Mouse (Mus musculus) CH12.LX (cell line): ENCODE results near the gene Recql5. TPM values are rescaled to one million over a fixed set of nuclear protein-coding genes. Genes with fewer than 3 reads are reported as not detected.

Experiments used
- DNase-seq: peaks from one replicate; pipeline ENCODE4 v3.0.0-alpha.2; 2013; ENCODE audit errors: extremely low read depth
- H3K27ac ChIP-seq: 2 replicates; pipeline ENCODE4 v1.5.1; 2012; ENCODE audit warnings: low read depth, mild to moderate bottlenecking, control low read depth, moderate library complexity; ENCODE audit not compliant: insufficient read depth
- H3K27me3 ChIP-seq: replicated peaks from 2 replicates; pipeline ENCODE3; 2012; ENCODE audit warnings: inconsistent platforms
- H3K36me3 ChIP-seq, 2 experiments: replicated peaks in 1 of 2; 2 replicates each; pipeline versions ENCODE3 to v1.6.1; 2012; ENCODE audit warnings: inconsistent platforms in 1 of 2, low read length in 1 of 2, mild to moderate bottlenecking in 1 of 2, mixed read lengths in 1 of 2, moderate library complexity in 1 of 2; ENCODE audit not compliant: control insufficient read depth in 1 of 2, insufficient read depth in 1 of 2
- H3K4me1 ChIP-seq, 2 experiments: 2 replicates each; pipeline ENCODE4 v1.6.1; 2012; ENCODE audit warnings: inconsistent platforms in 1 of 2, moderate library complexity in 1 of 2; ENCODE audit not compliant: insufficient read depth in 2 of 2, control insufficient read depth in 1 of 2
- H3K4me2 ChIP-seq: 2 replicates; pipeline ENCODE4 v1.6.1; 2012; ENCODE audit warnings: low read depth, mild to moderate bottlenecking, control low read depth; ENCODE audit not compliant: poor library complexity, insufficient read depth, severe bottlenecking
- H3K4me3 ChIP-seq, 3 experiments: fragments of 150-350 bp in 1 of 3; sonication (generic) in 1 of 3; replicated peaks in 1 of 3; 2 replicates each; pipeline versions ENCODE3 to v1.5.1; 2011 to 2012; ENCODE audit warnings: low read depth in 2 of 3, low read length in 2 of 3, mild to moderate bottlenecking in 2 of 3, moderate library complexity in 2 of 3, control low read depth in 1 of 3, improper control_type of control experiment in 1 of 3, inconsistent platforms in 1 of 3, mixed read lengths in 1 of 3; ENCODE audit not compliant: poor library complexity in 1 of 3
- H3K79me2 ChIP-seq: replicated peaks from 2 replicates; pipeline ENCODE4 v1.6.1; 2012; ENCODE audit warnings: mild to moderate bottlenecking, moderate library complexity; ENCODE audit not compliant: control insufficient read depth, poor library complexity, insufficient read depth, severe bottlenecking; ENCODE audit errors: extremely low read depth
- H3K9ac ChIP-seq: 2 replicates; pipeline ENCODE4 v1.6.1; 2012; ENCODE audit warnings: low read depth, mild to moderate bottlenecking, control low read depth, moderate library complexity; ENCODE audit not compliant: insufficient read depth
- H3K9me3 ChIP-seq: replicated peaks from 2 replicates; pipeline ENCODE3; 2012; ENCODE audit warnings: low read length, inconsistent platforms, mixed read lengths
- BHLHE40 ChIP-seq: IDR thresholded peaks from 2 replicates; pipeline ENCODE4 v1.6.1; 2011; ENCODE audit warnings: mild to moderate bottlenecking, low read depth, low read length, improper control_type of control experiment
- CHD1 ChIP-seq: IDR thresholded peaks from 2 replicates; pipeline ENCODE4 v1.6.1; 2012; ENCODE audit warnings: low read depth, low read length, improper control_type of control experiment, inconsistent platforms
- CTCF ChIP-seq, 2 experiments: IDR thresholded peaks in 1 of 2; conservative IDR thresholded peaks in 1 of 2; 2 replicates each; pipeline ENCODE4 v1.5.1; 2011 to 2012; ENCODE audit warnings: low read depth in 2 of 2, low read length in 2 of 2, improper control_type of control experiment in 1 of 2, inconsistent platforms in 1 of 2, mild to moderate bottlenecking in 1 of 2, moderate library complexity in 1 of 2
- ELF1 ChIP-seq: IDR thresholded peaks from 2 replicates; pipeline ENCODE4 v1.6.1; 2014; ENCODE audit warnings: low read depth, mild to moderate bottlenecking, inconsistent platforms, low read length, improper control_type of control experiment
- ETS1 ChIP-seq: conservative IDR thresholded peaks from 2 replicates; pipeline ENCODE4 v1.6.1; 2012; ENCODE audit warnings: low read depth, mild to moderate bottlenecking, inconsistent platforms, low read length, improper control_type of control experiment, moderate library complexity
- GABPA ChIP-seq: IDR thresholded peaks from 2 replicates; pipeline ENCODE4 v1.6.1; 2012; ENCODE audit warnings: low read depth, low read length, improper control_type of control experiment, inconsistent platforms; ENCODE audit not compliant: insufficient replicate concordance
- JUND ChIP-seq: conservative IDR thresholded peaks from 2 replicates; pipeline ENCODE4 v1.6.1; 2011; ENCODE audit warnings: low read depth, low read length, improper control_type of control experiment
- PAX5 ChIP-seq: IDR thresholded peaks from 2 replicates; pipeline ENCODE4 v1.6.1; 2012; ENCODE audit warnings: low read length, inconsistent platforms, mixed read lengths
- RAD21 ChIP-seq: IDR thresholded peaks from 2 replicates; pipeline ENCODE4 v1.6.1; 2011; ENCODE audit warnings: low read depth, mild to moderate bottlenecking, low read length, improper control_type of control experiment, moderate library complexity
- SMC3 ChIP-seq: IDR thresholded peaks from 2 replicates; pipeline ENCODE4 v1.6.1; 2011; ENCODE audit warnings: low read depth, low read length, improper control_type of control experiment
- USF1 ChIP-seq: IDR thresholded peaks from 2 replicates; pipeline ENCODE4 v1.6.1; 2014; ENCODE audit warnings: low read depth, mild to moderate bottlenecking, inconsistent platforms, low read length, improper control_type of control experiment
- ZKSCAN1 ChIP-seq: IDR thresholded peaks from 2 replicates; pipeline ENCODE4 v1.6.1; 2012; ENCODE audit warnings: low read depth, inconsistent platforms, low read length, improper control_type of control experiment, borderline replicate concordance
- ZNF384 ChIP-seq: IDR thresholded peaks from 2 replicates; pipeline ENCODE4 v1.6.1; 2012; ENCODE audit warnings: low read depth, low read length, improper control_type of control experiment, inconsistent platforms
- dilution Hi-C: fragments of 300-500 bp; cut with MboI; formaldehyde crosslinking; loops from 2 replicates; pipeline ENCODE4 v1.14.3; 2020; ENCODE audit warnings: low sequenced_read_pairs; ENCODE audit not compliant: extremely low pct_unique_long_range_greater_than_20kb, extremely low pct_ligation_motif_present
- in situ Hi-C: fragments of 300-500 bp; cut with MboI; formaldehyde crosslinking; loops from 3 replicates; pipeline ENCODE4 v1.14.3; 2019; ENCODE audit warnings: low sequenced_read_pairs, low pct_ligation_motif_present, low pct_unique_long_range_greater_than_20kb, mixed read lengths
- polyA plus RNA-seq: library from polyadenylated mRNA; unstranded; fragments of >175 nt; gene quantifications from 2 replicates; pipeline ENCODE4 v1.2.1, GENCODE M21; 2012; ENCODE audit warnings: low read depth; ENCODE audit not compliant: insufficient read length
- total RNA-seq, 2 experiments: library from RNA; depleted of rRNA; stranded (reverse); fragments of 300-350 nt in 1 of 2; fragments of >200 nt in 1 of 2; gene quantifications; 2 replicates each; pipeline ENCODE4 v1.2.3; 2012 to 2014

The Recql5 gene
- total and polyA plus RNA-seq, 3 experiments: 21.8 to 43.3 (median 31.0) TPM

GRCm38 (mm10) chr11:115946221-115946828 lies 13.0 kb upstream of the Recql5 start:
- DNase-seq: no peak
- peaks cover 85 to 99% of the 10 kb centered on the region in 2 experiments for H3K36me3 ChIP-seq
- no peaks in the 10 kb centered on the region for H3K9me3 ChIP-seq
- H3K9ac ChIP-seq: no peak overlapping the region
- H3K79me2 ChIP-seq: 0 out of 2 replicates have a peak, but pooled peaks cover 2% of the 10 kb centered on the region
- dilution Hi-C loops: no loop called here
- H3K4me3 ChIP-seq: no peak overlapping the region
- no peaks in the 10 kb centered on the region for H3K27me3 ChIP-seq
- TF ChIP-seq ZNF384: no peak
- H3K4me2 ChIP-seq: no peak overlapping the region
- no peak overlapping the region for H3K27ac ChIP-seq
- no peaks in the 10 kb centered on the region for H3K4me1 ChIP-seq
- in situ Hi-C loops: no loop called here

DNA sequence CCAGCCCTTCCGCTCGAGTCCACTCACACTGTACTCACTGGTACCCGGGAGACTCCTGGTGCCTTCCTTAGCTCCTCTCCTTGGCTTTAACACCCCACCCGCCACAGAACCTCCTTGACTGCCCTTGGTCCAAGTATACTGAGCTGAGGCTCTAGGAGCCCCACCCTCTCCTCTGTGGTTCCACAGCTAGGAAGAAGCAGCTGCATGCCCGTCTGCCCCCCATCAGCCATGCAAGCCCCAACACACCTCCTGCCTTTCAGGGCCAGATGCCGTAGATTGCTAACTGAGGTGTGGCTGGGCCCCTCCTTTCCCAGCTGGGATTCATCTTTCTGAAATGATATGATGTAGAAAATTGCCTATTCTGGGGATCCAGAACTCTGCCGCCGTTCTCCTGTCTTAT lies 12.0 kb upstream of the Recql5 start:
- TF ChIP-seq GABPA (no peak), BHLHE40 (no peak), JUND (no peak), ELF1 (no peak), USF1 (no peak), ETS1 (no peak), CTCF (conservative IDR thresholded peaks at IDR 0.05 in 1 of 2, IDR thresholded peaks at IDR 0.05 in 1 of 2; ENCODE audit: low read depth in 2 of 2, low read length in 2 of 2) (no peak), ZKSCAN1 (no peak), PAX5 (no peak), CHD1 (no peak), SMC3 (no peak)
- TF ChIP-seq, all 38 proteins: peak for 0
- no peak overlapping the region for H3K9ac ChIP-seq
- H3K4me1 ChIP-seq: no peaks in the 10 kb centered on the region
- H3K4me3 ChIP-seq: no peak overlapping the region
- H3K27me3 ChIP-seq: no peaks in the 10 kb centered on the region
- no peaks in the 10 kb centered on the region for H3K9me3 ChIP-seq
- H3K36me3 ChIP-seq: peaks cover 83 to 98% of the 10 kb centered on the region in 2 experiments
- no peak overlapping the region for H3K27ac ChIP-seq
- in situ Hi-C loops (no loop called here), dilution Hi-C loops (no loop called here)
- no peak overlapping the region for H3K4me2 ChIP-seq
- no peak for DNase-seq
- 0 out of 2 replicates have a peak, but pooled peaks cover 2% of the 10 kb centered on the region for H3K79me2 ChIP-seq

- Histone ChIP-seq H3K36me3 (peaks cover 78 to 97% of the 10 kb centered on the region in 2 experiments), H3K4me1 (no peaks in the 10 kb centered on the region), H3K79me2 (peaks cover 3% of the 10 kb centered on the region; the same call in 1 of the 2 replicates), H3K27me3 (no peaks in the 10 kb centered on the region), H3K9me3 (no peaks in the 10 kb centered on the region), H3K27ac (no peak overlapping the region), H3K4me3 (no peak overlapping the region), H3K4me2 (no peak overlapping the region), H3K9ac (no peak overlapping the region)
- in situ Hi-C loops (no loop called here), dilution Hi-C loops (no loop called here)
- TF ChIP-seq CTCF (conservative IDR thresholded peaks at IDR 0.05 in 1 of 2, IDR thresholded peaks at IDR 0.05 in 1 of 2; ENCODE audit: low read depth in 2 of 2, low read length in 2 of 2) (peak in 1 of 2 experiments; percentile 21; a peak in 2 of 4 replicates), RAD21 (no peak; the same call in none of the 2 replicates)
- no peak for DNase-seq
Measured at GRCm38 (mm10) chr11:115941980-115942379, 8.7 kb upstream of the Recql5 start.
